Mouse (Mus musculus) thymus, postnatal 14 days (tissue): Measurements from ENCODE around the gene Apc2.

Experiments
- DNase-seq: peaks from one replicate; pipeline ENCODE4 v3.0.0; 2021

Gene Apc2

GRCm38 (mm10) chr10:80294788-80295303 lies 931 bp upstream of the Apc2 start:
- no peak for DNase-seq

DNA sequence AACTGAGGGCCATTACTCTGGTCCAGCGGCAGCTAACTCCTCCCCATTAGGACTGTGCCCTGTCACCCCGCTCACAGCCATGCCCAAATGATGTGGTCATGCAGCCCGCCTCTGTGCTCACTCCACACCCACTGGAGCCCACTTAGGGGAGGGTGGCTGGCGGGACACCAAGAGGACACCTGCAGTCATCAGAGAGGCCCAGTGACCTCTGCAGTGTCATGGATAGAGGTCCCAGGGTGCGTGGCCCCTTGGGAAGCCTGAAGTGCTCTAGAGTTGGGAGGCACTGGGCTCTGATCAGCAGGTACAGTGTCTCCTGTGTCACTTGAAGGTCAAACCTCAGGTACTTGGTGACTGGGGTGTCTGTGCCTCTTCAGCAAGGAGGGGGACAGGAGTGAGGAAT lies 1.0 kb downstream of the Apc2 start:
- DNase-seq: no peak

DNA sequence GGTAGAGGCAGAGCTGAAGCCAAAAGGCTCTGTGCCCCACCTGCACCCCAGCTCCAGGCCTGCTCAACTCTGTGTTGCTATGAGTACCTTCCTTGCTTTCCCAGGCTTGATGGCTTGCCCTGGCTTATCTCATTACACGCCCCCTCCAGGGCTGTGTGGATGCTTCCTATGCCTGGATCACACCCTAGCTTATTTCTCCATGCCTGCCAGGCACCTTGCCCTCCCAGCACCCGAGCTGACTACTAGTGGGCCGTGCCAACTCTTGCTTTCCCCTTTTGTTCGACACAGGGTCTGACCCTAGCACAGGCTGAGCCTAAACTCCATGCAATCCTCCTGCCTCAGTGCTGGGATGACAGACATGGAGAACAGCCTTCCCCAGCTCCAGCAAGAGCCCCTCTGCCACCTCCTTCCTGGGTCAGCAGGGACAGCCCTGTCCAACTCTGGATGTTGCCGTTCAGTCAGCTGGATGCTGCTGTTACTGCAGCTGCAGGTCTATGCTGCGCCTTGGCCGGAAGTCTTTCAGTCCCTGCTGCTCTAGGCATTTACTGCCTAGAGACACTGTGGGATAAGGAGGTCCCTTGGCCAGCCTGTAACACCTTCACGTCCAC lies 1.9 kb downstream of the Apc2 start:
- DNase-seq: no peak

DNA sequence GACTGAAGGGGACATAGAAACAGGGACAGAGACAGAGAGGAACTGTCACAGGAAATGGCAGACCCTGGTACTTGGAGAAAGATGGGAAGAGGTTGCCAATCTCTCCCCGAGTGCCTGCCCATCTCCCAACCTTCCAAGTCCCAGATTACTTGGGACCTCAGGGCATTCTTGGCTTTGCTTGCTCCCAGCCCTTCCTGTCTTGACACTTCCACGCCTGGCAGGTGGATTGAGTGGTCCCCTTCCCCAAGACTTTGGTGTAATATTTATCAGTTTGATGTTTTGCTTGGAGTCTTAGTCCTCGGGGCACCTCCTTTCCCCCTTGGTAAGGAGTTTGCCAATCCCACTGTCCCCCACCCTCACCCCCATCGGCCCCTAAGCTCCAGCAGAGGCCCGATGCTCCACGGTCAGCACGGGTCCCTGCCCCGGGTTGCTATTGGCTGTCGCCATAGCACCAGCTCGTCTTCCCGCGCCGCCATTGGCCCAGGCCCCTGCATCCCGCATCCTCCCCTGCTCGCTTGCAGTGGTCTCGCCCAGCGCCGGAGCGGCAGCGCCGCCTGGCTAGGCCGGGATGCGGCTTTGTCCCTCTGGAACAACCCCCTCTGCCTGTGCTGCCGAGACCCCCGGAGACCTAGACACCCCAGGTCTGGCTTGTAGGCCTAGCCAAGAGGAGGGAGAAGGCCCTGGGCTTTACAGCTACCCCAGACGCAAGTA lies 2.9 kb downstream of the Apc2 start:
- DNase-seq: no peak

DNA sequence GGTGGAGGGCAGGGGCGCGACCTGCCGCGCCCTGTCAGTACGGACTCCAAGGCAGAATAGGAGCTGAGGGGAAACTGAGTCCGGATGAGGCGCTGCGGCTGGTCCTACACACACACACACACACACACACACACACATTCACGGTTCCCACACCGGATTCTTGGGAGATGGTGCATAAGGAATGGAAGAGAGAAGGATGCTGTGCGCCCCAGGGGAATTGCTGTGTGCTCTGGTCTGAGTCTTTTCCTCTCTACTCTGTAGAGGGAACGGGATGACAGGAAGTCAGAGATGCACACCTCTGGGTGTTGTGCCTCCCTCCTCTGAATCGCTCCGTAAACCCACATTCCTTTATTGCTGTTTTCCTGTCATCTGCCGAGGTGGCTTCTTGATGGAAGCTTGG lies 3.5 kb downstream of the Apc2 start:
- DNase-seq: no peak

DNA sequence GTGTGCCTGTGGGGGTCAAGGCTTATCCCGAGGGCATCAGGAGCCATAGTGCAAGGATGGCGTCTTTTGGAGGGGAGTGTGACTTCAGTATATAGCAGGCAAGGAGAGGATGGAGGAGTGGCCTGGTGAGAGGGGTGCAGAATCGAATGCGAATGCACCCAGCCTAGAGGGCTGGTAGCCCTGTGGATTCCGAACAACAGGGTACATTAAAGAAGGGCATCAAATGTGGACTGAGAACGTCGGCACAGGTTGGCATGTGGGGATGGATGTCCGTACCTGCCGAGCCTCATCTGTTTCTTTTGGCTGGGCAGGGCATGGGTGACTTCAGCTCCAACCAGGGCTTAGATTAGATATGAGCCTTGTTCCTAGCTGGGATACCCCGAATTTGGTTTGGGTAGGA lies 4.0 kb downstream of the Apc2 start:
- no peak for DNase-seq

GRCm38 (mm10) chr10:80300672-80301181 lies 5.0 kb downstream of the Apc2 start:
- DNase-seq: no peak

- no peak for DNase-seq
Observed at GRCm38 (mm10) chr10:80301256-80302081, 5.7 kb downstream of the Apc2 start.

GRCm38 (mm10) chr10:80302082-80302355 lies 6.2 kb downstream of the Apc2 start:
- no peak for DNase-seq

- no peak for DNase-seq
Observed at GRCm38 (mm10) chr10:80302471-80302881, 6.7 kb downstream of the Apc2 start.

GRCm38 (mm10) chr10:80304458-80304857 lies 8.7 kb downstream of the Apc2 start:
- DNase-seq: no peak

DNA sequence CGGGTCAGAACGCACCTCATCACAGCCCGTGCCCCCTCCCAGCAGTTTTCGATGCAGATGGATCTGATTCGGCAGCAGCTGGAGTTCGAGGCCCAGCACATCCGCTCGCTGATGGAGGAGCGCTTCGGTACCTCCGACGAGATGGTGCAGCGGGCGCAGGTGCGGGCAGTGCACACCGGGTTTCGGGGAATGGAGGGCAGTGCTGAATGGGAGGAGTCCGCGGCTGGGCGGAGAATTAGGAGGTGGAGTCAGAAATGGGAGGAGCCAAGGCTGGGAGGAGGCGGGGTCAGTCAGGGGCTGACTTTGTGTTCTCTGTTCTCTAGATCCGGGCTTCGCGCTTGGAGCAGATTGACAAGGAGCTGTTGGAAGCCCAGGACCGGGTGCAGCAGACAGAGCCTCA lies 9.1 kb downstream of the Apc2 start:
- DNase-seq: peak; percentile 52

- DNase-seq: no peak
Observed at GRCm38 (mm10) chr10:80311560-80311959, 15.8 kb downstream of the Apc2 start.

GRCm38 (mm10) chr10:80312586-80313504 lies 17.1 kb downstream of the Apc2 start:
- no peak for DNase-seq

GRCm38 (mm10) chr10:80313627-80314201 lies 17.9 kb downstream of the Apc2 start:
- no peak for DNase-seq

DNA sequence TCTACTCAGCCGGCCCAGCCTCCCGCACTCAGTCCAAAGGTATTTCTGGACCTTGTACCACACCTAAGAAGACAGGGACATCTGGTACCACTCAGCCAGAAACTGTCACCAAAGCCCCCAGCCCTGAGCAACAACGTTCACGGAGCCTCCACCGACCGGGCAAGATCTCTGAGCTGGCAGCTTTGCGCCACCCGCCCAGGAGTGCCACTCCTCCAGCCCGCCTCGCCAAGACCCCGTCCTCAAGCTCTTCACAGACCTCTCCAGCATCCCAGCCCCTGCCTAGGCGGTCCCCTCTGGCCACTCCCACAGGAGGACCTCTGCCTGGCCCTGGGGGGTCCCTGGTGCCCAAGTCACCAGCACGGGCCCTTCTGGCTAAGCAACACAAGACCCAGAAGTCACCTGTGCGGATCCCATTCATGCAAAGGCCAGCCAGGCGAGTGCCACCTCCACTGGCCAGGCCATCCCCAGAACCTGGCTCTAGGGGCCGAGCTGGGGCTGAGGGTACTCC lies 18.8 kb downstream of the Apc2 start:
- DNase-seq: no peak

- no peak for DNase-seq
Observed at GRCm38 (mm10) chr10:80315315-80315714, 19.5 kb downstream of the Apc2 start.

- no peak for DNase-seq
Observed at GRCm38 (mm10) chr10:80316359-80316781, 20.6 kb downstream of the Apc2 start.

GRCm38 (mm10) chr10:80317011-80317410 lies 21.2 kb downstream of the Apc2 start:
- no peak for DNase-seq

DNA sequence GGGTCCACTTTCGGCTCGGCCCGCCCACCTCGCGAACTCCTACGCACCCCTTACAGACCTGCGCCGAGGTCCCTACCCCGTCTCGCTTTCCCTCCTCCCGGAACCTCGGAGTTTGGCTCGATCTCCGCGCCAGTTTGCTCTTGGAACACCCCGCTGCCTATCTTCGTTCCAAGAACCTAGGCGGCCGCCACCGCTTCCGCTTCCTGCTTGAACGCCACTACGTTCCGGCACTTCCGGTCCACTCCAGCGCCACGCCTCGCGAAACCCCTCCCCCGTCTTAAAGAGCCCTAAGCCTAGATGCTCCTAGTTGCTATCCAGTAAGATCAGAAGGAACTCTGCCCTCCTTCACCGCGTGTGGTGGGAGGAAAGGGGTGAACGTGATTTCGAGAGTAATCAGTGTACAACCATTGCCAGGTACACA lies 24.6 kb downstream of the Apc2 start, which contains the start of gene 2310011J03Rik:
TSS of gene 2310011J03Rik (minus strand) at position 198 of the 421 bp plus-strand sequence.
- DNase-seq: peak; percentile 93

DNA sequence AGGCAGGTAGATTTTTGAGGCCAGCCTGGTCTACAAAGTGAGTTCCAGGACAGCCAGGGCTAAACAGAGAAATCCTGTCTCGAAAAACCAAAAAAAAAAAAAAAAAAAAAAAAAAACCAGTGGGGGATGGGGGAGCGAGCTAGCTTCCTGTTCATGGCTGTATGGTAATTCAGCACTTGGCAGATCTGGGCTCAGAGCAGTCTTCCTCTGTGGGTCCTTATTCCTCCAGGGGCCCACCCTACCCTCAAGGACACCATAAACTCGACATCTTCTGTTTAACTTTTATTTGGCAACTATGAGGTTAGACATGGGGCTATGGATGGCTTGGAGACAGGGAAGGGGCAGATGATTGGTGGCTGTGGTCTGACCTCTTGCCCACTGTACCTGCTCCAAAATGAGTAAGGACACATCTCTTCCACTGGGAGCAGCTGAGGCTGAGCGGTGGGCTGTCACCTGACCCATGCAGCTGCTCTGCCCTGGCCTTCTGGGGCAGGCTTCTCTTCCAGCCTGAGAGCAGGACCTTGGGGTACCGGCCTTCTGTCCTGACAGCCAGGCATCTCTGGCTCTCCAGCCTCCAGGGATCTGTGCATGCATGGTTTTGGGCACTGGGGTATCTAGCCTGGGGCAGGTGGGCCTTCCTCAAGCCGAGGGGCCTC lies 25.4 kb downstream of the Apc2 start:
- DNase-seq: no peak
